Mouse (Mus musculus): ENCODE results near the gene Cacna1h.

GRCm38 (mm10) chr17:25410180-25410579 is 23.4 kb downstream of the Cacna1h start:
- TF ChIP-seq CTCF (IDR thresholded peaks at IDR 0.05) (no peak), EP300 (IDR thresholded peaks at IDR 0.05) (no peak)

Data from lung, postnatal 0 days (tissue).